Mouse (Mus musculus) gastrocnemius, postnatal 14 days (tissue): ENCODE results near the gene Pik3cb. TPM values are rescaled to one million over a fixed set of nuclear protein-coding genes. Genes with fewer than 3 reads are reported as not detected.

ENCODE experiments used
- DNase-seq: peaks from one replicate; pipeline ENCODE4 v3.0.0; 2021; ENCODE audit warnings: mixed read lengths
- intact Hi-C: fragments of 180-260 bp; cut with DNase I; formaldehyde crosslinking; loops from one replicate; pipeline ENCODE4 v1.15.1; 2025; ENCODE audit warnings: low total_unique reads
- total RNA-seq, 2 experiments: library from RNA; stranded (reverse); gene quantifications; 2 replicates each; pipeline ENCODE4 v1.2.3; 2021

The Pik3cb gene
- total RNA-seq, 2 experiments from 2014 or later, result 3.2 to 3.8 TPM

DNA sequence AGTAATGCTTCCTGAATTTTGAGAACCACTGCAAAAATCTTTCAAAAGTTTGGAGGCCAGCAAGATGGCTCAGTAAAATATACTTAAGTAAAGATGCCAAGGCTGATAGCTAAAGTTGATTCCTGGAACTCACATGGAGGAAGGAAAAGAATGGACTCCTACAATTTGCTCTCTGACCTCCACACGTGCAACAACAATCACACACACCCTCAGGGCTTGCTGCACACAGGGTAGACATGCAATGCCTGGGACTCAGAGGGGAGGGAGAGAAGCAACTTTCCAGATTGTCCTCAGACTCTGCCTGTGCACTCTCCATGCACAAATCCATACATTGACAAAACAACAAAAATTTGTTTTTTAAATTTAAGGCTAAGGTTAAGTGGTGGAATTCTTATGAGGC is 42.8 kb downstream of the Pik3cb start:
- intact Hi-C loops, result no loop called here
- no peak for DNase-seq

GRCm38 (mm10) chr9:99095192-99095591 is 45.2 kb downstream of the Pik3cb start:
- intact Hi-C loops, result no loop called here
- no peak for DNase-seq

GRCm38 (mm10) chr9:99090546-99090945 is 49.9 kb downstream of the Pik3cb start:
- DNase-seq, result no peak
- intact Hi-C loops, result no loop called here

- no peak for DNase-seq
- intact Hi-C loops, result no loop called here
These were observed 50.5 kb downstream of the Pik3cb start for GRCm38 (mm10) chr9:99089904-99090303.

DNA sequence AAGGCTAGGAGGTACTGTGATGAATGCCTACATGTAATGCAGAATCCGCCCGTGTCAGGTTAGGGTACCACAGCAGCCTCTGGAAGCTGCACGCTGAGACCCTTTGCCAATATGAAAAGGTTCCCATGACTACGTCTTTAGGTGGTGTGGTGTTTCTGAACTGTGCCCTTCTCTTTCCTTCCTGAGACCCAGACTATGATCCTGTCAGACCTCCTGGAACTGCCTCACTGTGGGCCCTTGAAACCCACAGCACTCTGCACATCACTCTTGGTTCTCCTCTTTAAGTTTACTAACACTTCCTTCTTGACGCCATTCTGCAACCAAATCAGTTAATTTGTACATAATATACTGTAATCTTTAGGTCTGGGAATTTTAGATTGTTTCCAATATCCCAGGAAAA is 58.7 kb downstream of the Pik3cb start:
- intact Hi-C loops, result no loop called here
- DNase-seq, result no peak

GRCm38 (mm10) chr9:99081308-99081707 is 59.1 kb downstream of the Pik3cb start:
- intact Hi-C loops, result no loop called here
- DNase-seq, result no peak

GRCm38 (mm10) chr9:99080657-99081056 is 59.8 kb downstream of the Pik3cb start:
- intact Hi-C loops, result no loop called here
- no peak for DNase-seq

GRCm38 (mm10) chr9:99074462-99074861 is 66.0 kb downstream of the Pik3cb start:
- intact Hi-C loops, result no loop called here
- no peak for DNase-seq

DNA sequence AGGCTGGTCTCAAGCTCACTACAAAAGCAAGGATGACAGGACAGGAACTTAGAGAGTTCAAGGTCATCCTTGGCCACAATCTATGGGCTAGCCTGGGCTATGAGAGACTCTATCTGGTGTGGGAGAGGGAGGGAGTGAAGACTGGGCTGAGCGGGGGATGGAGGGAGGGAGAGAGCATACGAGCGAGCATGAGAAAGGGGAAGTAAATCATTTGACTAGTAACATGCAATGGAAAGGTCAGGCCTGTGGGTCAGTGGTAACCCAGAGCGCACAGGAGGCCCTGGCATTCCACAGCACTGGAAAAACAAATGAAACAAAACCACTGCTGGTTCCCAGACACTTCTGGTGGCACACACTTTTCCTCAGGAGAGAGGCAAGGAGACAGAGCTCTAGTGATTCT is 67.9 kb downstream of the Pik3cb start:
- intact Hi-C loops, result no loop called here
- DNase-seq, result no peak

DNA sequence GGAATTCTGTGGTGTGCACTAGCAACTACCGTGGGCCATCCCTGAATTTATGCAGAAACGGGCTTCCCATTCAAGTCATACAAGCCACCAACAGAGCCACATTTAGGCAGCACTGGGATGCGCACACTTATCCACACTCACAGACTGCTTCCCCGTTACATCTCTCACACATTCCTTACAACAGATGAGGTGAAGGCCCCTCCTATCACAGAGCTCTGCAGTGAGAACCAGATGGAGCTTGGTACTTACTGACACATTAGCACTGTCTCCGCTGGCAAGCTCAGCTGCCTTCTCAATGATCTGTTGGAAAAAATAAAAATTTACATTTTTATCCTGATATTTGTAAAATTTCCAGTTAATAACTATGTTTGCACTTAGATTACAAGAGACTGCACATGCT is 75.1 kb downstream of the Pik3cb start:
- intact Hi-C loops, result loop anchor here (2.0 to 5.0 kb wide), 2 partner anchors 177 to 312 kb away; partner anchors contain the start of gene Cep70

GRCm38 (mm10) chr9:99064216-99064615 is 76.2 kb downstream of the Pik3cb start:
- no peak for DNase-seq
- intact Hi-C loops, result loop anchor here (2.0 kb wide), 1 partner anchor 179 kb away; the partner anchor contains the start of gene Cep70

More for the DNA sequence above, 75.1 kb downstream of the Pik3cb start:
- DNase-seq, result no peak

DNA sequence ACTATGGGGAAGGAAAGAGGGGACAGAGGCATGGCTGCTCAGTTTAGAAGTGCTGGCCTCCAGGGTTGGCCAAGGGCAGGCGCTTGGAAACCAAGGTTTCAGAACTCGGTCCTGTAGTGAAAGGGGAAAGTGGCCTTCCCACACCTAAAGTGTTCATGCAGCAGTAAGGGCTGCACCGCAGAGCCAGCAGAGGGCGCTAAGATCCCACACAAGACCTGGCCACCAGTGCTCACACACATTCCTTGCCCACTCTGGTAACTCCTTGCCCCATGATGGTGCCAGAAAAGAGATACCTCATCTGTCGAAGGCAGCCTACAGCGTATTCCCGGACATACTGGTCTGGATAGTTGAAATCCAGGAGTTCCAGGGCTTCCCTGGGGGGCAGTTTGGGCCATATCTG is 77.9 kb downstream of the Pik3cb start:
- intact Hi-C loops, result no loop called here
- peak; percentile 68 for DNase-seq

DNA sequence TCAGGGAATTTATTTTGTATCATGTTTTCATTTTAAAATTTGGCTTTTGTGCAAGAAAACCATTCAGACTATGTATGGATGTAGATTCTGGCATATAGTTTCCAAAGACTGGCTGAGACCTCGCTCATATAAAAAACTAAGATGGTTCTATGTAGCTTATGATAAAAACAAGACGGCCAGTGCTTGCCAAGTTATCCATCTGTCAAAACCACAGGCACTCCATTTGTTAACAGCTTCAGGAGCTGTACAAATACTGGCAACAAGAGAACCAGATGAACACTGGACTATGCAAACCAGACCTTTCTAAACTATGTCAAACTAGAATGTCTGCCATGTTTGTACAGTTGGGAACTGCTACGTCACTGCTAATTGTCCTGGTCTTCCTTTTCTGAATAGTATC is 82.7 kb downstream of the Pik3cb start:
- intact Hi-C loops, result no loop called here
- DNase-seq, result no peak

GRCm38 (mm10) chr9:99049760-99050159 is 90.7 kb downstream of the Pik3cb start:
- no peak for DNase-seq
- intact Hi-C loops, result no loop called here

DNA sequence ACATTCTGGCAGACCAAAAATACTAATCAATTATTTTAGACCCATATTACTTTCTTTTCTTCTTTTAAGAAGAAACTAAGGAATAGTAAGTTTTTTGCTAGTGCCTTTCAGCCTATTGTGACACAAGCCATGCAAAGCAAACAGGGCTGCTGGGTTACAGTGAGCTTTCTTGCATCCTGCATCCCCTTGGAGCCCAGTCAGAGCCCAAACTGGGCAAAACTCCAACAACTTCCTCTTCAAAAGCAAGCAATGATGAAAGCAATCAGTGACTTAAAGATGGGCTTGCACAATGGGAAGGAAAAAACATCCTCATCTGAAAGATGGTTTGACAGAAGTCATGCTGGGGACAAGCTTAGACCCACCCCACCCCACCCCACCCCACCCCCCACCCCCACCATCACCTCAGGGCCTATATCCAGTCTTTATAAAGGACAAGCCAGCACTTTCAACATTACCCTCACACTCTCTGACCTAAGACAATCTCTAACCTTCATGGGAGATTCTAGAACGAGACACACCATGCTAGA is 91.6 kb downstream of the Pik3cb start:
- no peak for DNase-seq
- intact Hi-C loops, result no loop called here

DNA sequence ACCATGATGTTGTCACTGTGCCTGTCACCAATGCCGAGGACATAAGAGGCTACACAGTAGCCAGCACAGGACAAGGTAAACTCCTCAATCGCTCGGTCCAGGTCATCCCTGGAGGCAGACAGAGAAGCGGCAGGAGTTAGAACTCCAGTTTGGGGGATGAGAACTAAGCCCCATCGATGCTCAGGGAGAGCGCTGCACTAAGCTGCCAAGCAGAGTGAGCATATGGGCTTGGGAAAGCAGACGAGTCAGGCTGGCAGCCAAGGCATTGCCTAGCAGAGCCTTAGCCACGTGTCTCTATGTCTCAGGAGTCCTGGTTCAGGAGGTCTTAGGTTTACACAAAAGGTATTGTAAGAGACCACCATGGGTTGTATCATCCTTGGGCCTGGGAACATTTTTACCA is 95.7 kb downstream of the Pik3cb start:
- intact Hi-C loops, result no loop called here

DNA sequence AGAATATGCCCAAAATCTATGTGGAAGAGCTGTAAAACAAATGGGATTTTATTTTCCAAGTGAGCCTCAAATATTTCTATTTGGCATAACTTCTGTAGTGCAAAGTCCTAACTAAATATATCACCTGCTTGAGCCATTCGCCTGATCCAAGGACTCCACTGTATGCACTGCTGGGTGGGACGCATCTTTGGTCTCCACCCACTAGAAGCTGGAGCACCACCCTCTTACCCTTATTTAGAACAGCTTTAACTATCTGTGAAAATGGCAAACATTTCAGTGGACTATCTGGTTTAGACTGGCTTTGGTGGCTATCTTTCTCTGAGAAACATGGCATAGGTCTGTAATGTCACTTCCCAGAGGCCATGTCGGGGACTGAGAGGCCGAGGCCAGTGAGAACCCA is 97.8 kb downstream of the Pik3cb start:
- no peak for DNase-seq
- intact Hi-C loops, result no loop called here

More for the DNA sequence above, 95.7 kb downstream of the Pik3cb start:
- no peak for DNase-seq

- DNase-seq, result no peak
- intact Hi-C loops, result no loop called here
These were observed 98.4 kb downstream of the Pik3cb start for GRCm38 (mm10) chr9:99041994-99042393.

DNA sequence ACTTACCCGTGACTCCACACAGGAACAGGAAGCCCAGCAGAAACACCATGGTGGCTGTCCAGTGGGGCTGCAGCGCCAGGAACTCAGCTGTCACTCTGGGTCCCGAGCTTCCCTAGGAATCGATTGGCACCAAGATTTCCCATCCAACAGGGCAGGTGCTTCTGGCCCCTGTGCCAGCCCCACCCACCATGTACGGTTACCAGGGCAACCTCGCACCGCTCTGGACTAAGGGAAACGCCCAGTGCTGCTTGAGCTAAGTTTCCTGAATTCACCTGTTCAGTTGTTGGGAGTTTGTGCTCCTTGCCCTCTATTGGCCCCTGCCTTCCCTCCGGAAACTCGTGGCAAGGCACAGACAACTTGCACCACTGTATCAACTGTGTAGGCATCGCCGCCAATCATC is 104.8 kb downstream of the Pik3cb start, which contains the start of gene Gm1123:
Gene Gm1123 (minus strand): TSS at position 141 of the 400 bp plus-strand sequence.
- intact Hi-C loops, result no loop called here
- no peak for DNase-seq

GRCm38 (mm10) chr9:99034111-99034510 is 106.3 kb downstream of the Pik3cb start:
- DNase-seq, result no peak
- intact Hi-C loops, result no loop called here

- intact Hi-C loops, result no loop called here
- no peak for DNase-seq
These were observed 108.4 kb downstream of the Pik3cb start for GRCm38 (mm10) chr9:99032031-99032430.

DNA sequence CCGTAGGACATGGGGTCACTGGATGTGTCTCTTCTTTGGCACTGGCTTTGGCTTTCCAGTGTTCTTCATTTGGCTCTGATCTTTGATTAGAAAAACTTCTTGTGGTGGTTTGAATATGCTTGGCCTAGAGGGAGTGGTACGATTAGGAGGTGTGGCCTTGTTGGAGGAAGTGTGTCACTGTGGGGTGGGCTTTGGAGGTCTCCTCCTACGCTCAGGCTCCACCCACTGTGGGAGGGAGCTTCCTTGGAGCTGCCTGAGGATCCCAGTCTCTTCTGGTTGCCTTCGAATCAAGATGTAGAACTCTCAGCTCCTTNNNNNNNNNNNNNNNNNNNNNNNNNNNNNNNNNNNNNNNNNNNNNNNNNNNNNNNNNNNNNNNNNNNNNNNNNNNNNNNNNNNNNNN is 118.7 kb downstream of the Pik3cb start:
- intact Hi-C loops, result no loop called here
- DNase-seq, result no peak
